Mouse (Mus musculus) heart, postnatal 0 days (tissue): ENCODE measurements around the gene Celf2.

ENCODE experiments used
- CTCF ChIP-seq: IDR thresholded peaks from 2 replicates; pipeline ENCODE4 v1.5.1; 2016; ENCODE audit warnings: antibody characterized with exemption, control low read depth, low read depth
- EP300 ChIP-seq: IDR thresholded peaks from 2 replicates; pipeline ENCODE4 v1.6.1; 2016; ENCODE audit warnings: antibody characterized with exemption, low read depth

- TF ChIP-seq EP300 (no peak), CTCF (no peak)
Observed at GRCm38 (mm10) chr2:6880941-6881575, 628.3 kb downstream of the Celf2 start.
